In the genomic region with DNA sequence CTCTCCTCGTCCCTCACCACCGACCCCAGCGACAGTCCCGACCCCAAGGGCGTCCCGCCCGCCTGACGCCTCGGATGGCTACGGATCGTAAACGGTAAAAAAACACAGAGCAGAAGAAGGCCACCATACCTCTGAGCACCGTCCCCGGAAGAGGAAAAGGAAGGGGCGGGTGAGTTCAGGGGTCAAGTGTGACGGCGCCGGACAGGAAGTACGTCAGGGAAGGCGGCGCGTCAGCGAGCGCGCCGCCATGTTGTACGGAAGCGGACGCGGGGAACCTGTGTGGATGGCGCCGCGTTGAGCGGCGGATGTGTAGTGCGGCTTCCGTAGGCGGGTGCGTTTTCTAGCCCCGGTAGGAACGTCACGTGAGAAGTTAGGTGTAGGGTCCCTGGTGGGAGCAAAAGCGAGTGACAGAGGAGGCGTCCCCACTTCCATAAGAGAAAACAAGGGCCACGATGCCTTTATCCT, we compare ENCODE assay signal across 8 mouse cellular contexts. TPM values are rescaled to one million over a fixed set of nuclear protein-coding genes. Genes with fewer than 3 reads are reported as not detected.
DNase-seq lines count a peak whose midpoint lies in the region; ATAC-seq and TF ChIP-seq lines count a peak whose summit lies in the region.

Gene Rpl34, minus strand, starts transcription at position 210 of the 465 bp plus-strand sequence.

- peak; percentile 92 for DNase-seq in CH12.LX (ENCODE audit: extremely low read depth)
- DNase-seq in c-Kit-positive CD71-positive TER-119-negative erythroid progenitor cells, embryonic 14.5 days (ENCODE audit: low read depth): peak; percentile 85
- peak; percentile 96 for DNase-seq in forebrain, embryonic 11.5 days (ENCODE audit: low spot score)
- peak; percentile 95 for DNase-seq in kidney, postnatal 36 days
- DNase-seq in telencephalon, adult 2 months (ENCODE audit: low read depth, low spot score): peak; percentile 96

- peaks cover 35 to 39% of the 10 kb centered on the region in 2 experiments for H3K36me3 ChIP-seq in CH12.LX (replicated peaks in 1 of 2; ENCODE audit: control insufficient read depth in 1 of 2, insufficient read depth in 1 of 2, low read length in 1 of 2)
- peaks cover 25% of the 10 kb centered on the region; the same call in 1 of the 2 replicates for H3K36me3 ChIP-seq in forebrain, embryonic 11.5 days (ENCODE audit: control insufficient read depth, insufficient read depth, low read length)
- peaks cover 35% of the 10 kb centered on the region for H3K36me3 ChIP-seq in heart, embryonic 16.5 days (ENCODE audit: control insufficient read depth, insufficient read depth)
- H3K36me3 ChIP-seq in liver, embryonic 15.5 days (replicated peaks): peaks cover 38% of the 10 kb centered on the region
- peaks cover 36% of the 10 kb centered on the region for H3K36me3 ChIP-seq in neural tube, embryonic 12.5 days

- TF ChIP-seq RAD21 in CH12.LX (IDR thresholded peaks at IDR 0.05; ENCODE audit: low read depth, low read length): no peak

- TF ChIP-seq EP300 in CH12.LX (IDR thresholded peaks at IDR 0.05; ENCODE audit: low read length): no peak

- peak within 1 kb of the TSS; percentile 37 for H3K27ac ChIP-seq in CH12.LX (ENCODE audit: insufficient read depth, low read depth)
- peak within 1 kb of the TSS; percentile 80 for H3K27ac ChIP-seq in forebrain, embryonic 11.5 days (ENCODE audit: low read depth, low read length)
- peak within 1 kb of the TSS; percentile 83 for H3K27ac ChIP-seq in heart, embryonic 16.5 days (ENCODE audit: low read length)
- peak within 1 kb of the TSS; percentile 73 for H3K27ac ChIP-seq in liver, embryonic 15.5 days (replicated peaks)
- H3K27ac ChIP-seq in neural tube, embryonic 12.5 days: peak within 1 kb of the TSS; percentile 77

- H3K4me2 ChIP-seq in CH12.LX (ENCODE audit: insufficient read depth, low read depth, poor library complexity, severe bottlenecking): peak within 1 kb of the TSS; percentile 83
- H3K4me2 ChIP-seq in forebrain, embryonic 11.5 days (ENCODE audit: low read depth, low read length, severe bottlenecking): peak within 1 kb of the TSS; percentile 83
- peak within 1 kb of the TSS; percentile 94 for H3K4me2 ChIP-seq in heart, embryonic 16.5 days (ENCODE audit: low read depth, low read length)
- H3K4me2 ChIP-seq in liver, embryonic 15.5 days: peak within 1 kb of the TSS; percentile 82
- peak within 1 kb of the TSS; percentile 87 for H3K4me2 ChIP-seq in neural tube, embryonic 12.5 days (replicated peaks)

- peak; percentile 99 for ATAC-seq in forebrain, embryonic 11.5 days (replicated peaks; ENCODE audit: low FRiP score)
- ATAC-seq in heart, embryonic 16.5 days (replicated peaks; ENCODE audit: extremely low read depth, insufficient read depth, low FRiP score): peak; percentile 99
- peak; percentile 99 for ATAC-seq in liver, embryonic 15.5 days (ENCODE audit: insufficient read depth)
- ATAC-seq in neural tube, embryonic 12.5 days (ENCODE audit: low FRiP score, low read depth): peak; percentile 99

- in situ Hi-C loops in CH12.LX (cut with MboI; ENCODE audit: low pct_ligation_motif_present, low pct_unique_long_range_greater_than_20kb, low sequenced_read_pairs): loop anchor here (10.0 kb wide), 1 partner anchor 515 kb away; no protein-coding TSS in a partner anchor

- no peak for TF ChIP-seq CTCF in CH12.LX (conservative IDR thresholded peaks at IDR 0.05 in 1 of 2, IDR thresholded peaks at IDR 0.05 in 1 of 2; ENCODE audit: low read depth in 2 of 2, low read length in 2 of 2)

- H3K9me3 ChIP-seq in CH12.LX (replicated peaks; ENCODE audit: low read length): no peaks in the 10 kb centered on the region
- no peaks in the 10 kb centered on the region for H3K9me3 ChIP-seq in forebrain, embryonic 11.5 days (ENCODE audit: control insufficient read depth, low read length)
- H3K9me3 ChIP-seq in heart, embryonic 16.5 days (replicated peaks; ENCODE audit: control insufficient read depth, low read length): no peaks in the 10 kb centered on the region
- no peaks in the 10 kb centered on the region for H3K9me3 ChIP-seq in liver, embryonic 15.5 days (replicated peaks)
- no peaks in the 10 kb centered on the region for H3K9me3 ChIP-seq in neural tube, embryonic 12.5 days

- WGBS in forebrain, embryonic 11.5 days: 0% methylated on average over 45 of the region's 45 CpGs
- under 1% methylated on average over 45 of the region's 45 CpGs for WGBS in heart, embryonic 16.5 days
- WGBS in liver, embryonic 15.5 days (ENCODE audit: insufficient replicate concordance): under 1% methylated on average over 45 of the region's 45 CpGs
- under 1% methylated on average over 45 of the region's 45 CpGs for WGBS in neural tube, embryonic 12.5 days

- peak within 1 kb of the TSS; percentile 80 to 100 (median 88) for H3K4me3 ChIP-seq in CH12.LX (replicated peaks in 1 of 3; ENCODE audit: low read depth in 2 of 3, low read length in 2 of 3, poor library complexity in 1 of 3)
- H3K4me3 ChIP-seq in forebrain, embryonic 11.5 days (ENCODE audit: low read depth, low read length): peak within 1 kb of the TSS; percentile 97
- H3K4me3 ChIP-seq in heart, embryonic 16.5 days (ENCODE audit: low read length): peak within 1 kb of the TSS; percentile 95
- peak within 1 kb of the TSS; percentile 90 for H3K4me3 ChIP-seq in liver, embryonic 15.5 days (replicated peaks)
- peak within 1 kb of the TSS; percentile 94 for H3K4me3 ChIP-seq in neural tube, embryonic 12.5 days

- H3K27me3 ChIP-seq in CH12.LX (replicated peaks): no peaks in the 10 kb centered on the region
- H3K27me3 ChIP-seq in forebrain, embryonic 11.5 days (ENCODE audit: control insufficient read depth, insufficient read depth, low read length): no peaks in the 10 kb centered on the region
- no peaks in the 10 kb centered on the region for H3K27me3 ChIP-seq in heart, embryonic 16.5 days (ENCODE audit: control insufficient read depth, insufficient read depth, low read length)
- H3K27me3 ChIP-seq in liver, embryonic 15.5 days: peaks cover 10% of the 10 kb centered on the region
- no peaks in the 10 kb centered on the region for H3K27me3 ChIP-seq in neural tube, embryonic 12.5 days (replicated peaks)

- H3K79me2 ChIP-seq in CH12.LX (replicated peaks; ENCODE audit: control insufficient read depth, extremely low read depth, insufficient read depth, poor library complexity, severe bottlenecking): peaks cover 29% of the 10 kb centered on the region

- TF ChIP-seq POLR2A in CH12.LX (IDR thresholded peaks at IDR 0.05; ENCODE audit: low read depth, low read length): peak; percentile 96

- H3K9ac ChIP-seq in CH12.LX (ENCODE audit: insufficient read depth, low read depth): peak within 1 kb of the TSS; percentile 99
- H3K9ac ChIP-seq in forebrain, embryonic 11.5 days (ENCODE audit: low read length): peak within 1 kb of the TSS; percentile 95
- peak within 1 kb of the TSS; percentile 95 for H3K9ac ChIP-seq in heart, embryonic 16.5 days (ENCODE audit: low read length)
- peak within 1 kb of the TSS; percentile 92 for H3K9ac ChIP-seq in liver, embryonic 15.5 days
- peak within 1 kb of the TSS; percentile 97 for H3K9ac ChIP-seq in neural tube, embryonic 12.5 days

- dilution Hi-C loops in CH12.LX (cut with MboI; ENCODE audit: extremely low pct_ligation_motif_present, extremely low pct_unique_long_range_greater_than_20kb, low sequenced_read_pairs): no loop called here

- peaks cover 2 to 33% of the 10 kb centered on the region in 2 experiments; a peak in 3 of 4 replicates for H3K4me1 ChIP-seq in CH12.LX (ENCODE audit: control insufficient read depth in 1 of 2, insufficient read depth in 2 of 2)
- H3K4me1 ChIP-seq in forebrain, embryonic 11.5 days (replicated peaks; ENCODE audit: control insufficient read depth, insufficient read depth, low read length): peaks cover 11% of the 10 kb centered on the region
- H3K4me1 ChIP-seq in heart, embryonic 16.5 days (ENCODE audit: control insufficient read depth, insufficient read depth, low read length): peaks cover 20% of the 10 kb centered on the region
- H3K4me1 ChIP-seq in liver, embryonic 15.5 days (replicated peaks): peaks cover 30% of the 10 kb centered on the region
- peaks cover 11% of the 10 kb centered on the region for H3K4me1 ChIP-seq in neural tube, embryonic 12.5 days

TF ChIP-seq in CH12.LX, 34 proteins besides CTCF, POLR2A, EP300 and RAD21 (continues in another document):
- TF ChIP-seq SMC3 (IDR thresholded peaks at IDR 0.05; ENCODE audit: low read depth, low read length) (no peak), TCF12 (IDR thresholded peaks at IDR 0.05; ENCODE audit: low read depth, low read length) (peak; percentile 90; the same call in 1 of the 2 replicates), ZKSCAN1 (IDR thresholded peaks at IDR 0.05; ENCODE audit: borderline replicate concordance, low read depth, low read length) (no peak), UBTF (IDR thresholded peaks at IDR 0.05; ENCODE audit: low read depth, low read length) (no peak), ELF1 (IDR thresholded peaks at IDR 0.05; ENCODE audit: low read depth, low read length) (peak; percentile 98), ETS1 (conservative IDR thresholded peaks at IDR 0.05; ENCODE audit: low read depth, low read length) (0 out of 2 replicates have a peak, but pooled peaks have one; percentile 16), GABPA (IDR thresholded peaks at IDR 0.05; ENCODE audit: insufficient replicate concordance, low read depth, low read length) (peak; percentile 67; the same call in 1 of the 2 replicates), MYC (IDR thresholded peaks at IDR 0.05; ENCODE audit: low read depth, low read length) (no peak; the same call in none of the 2 replicates), CHD1 (IDR thresholded peaks at IDR 0.05; ENCODE audit: low read depth, low read length) (no peak), TBP (conservative IDR thresholded peaks at IDR 0.05; ENCODE audit: low read depth, low read length) (peak; percentile 89), JUN (IDR thresholded peaks at IDR 0.05; ENCODE audit: insufficient read depth, low read depth, low read length) (no peak), NRF1 (IDR thresholded peaks at IDR 0.05; ENCODE audit: low read depth, low read length) (peak; percentile 79), BHLHE40 (IDR thresholded peaks at IDR 0.05; ENCODE audit: low read depth, low read length) (peak; percentile 97), SIN3A (IDR thresholded peaks at IDR 0.05; ENCODE audit: low read length) (peak; percentile 56; the same call in 1 of the 2 replicates), E2F4 (IDR thresholded peaks at IDR 0.05; ENCODE audit: insufficient replicate concordance, low read depth, low read length) (no peak), MAZ (IDR thresholded peaks at IDR 0.05; ENCODE audit: low read depth, low read length) (no peak)

RNA-seq across cellular contexts. Expression of gene Rpl34, which starts in this region (rescaled TPM):
- 2,604 and 2,660 TPM in 2 replicates for total RNA-seq in CH12.LX (2012; rRNA removed)
- 3,001 and 3,052 TPM in 2 replicates for total RNA-seq in CH12.LX (2014; rRNA removed)
- polyA plus RNA-seq in CH12.LX (2012; ENCODE audit: insufficient read length, low read depth): 1,701 and 1,728 TPM in 2 replicates
- polyA plus RNA-seq in forebrain, embryonic 11.5 days (2014; fragmentation: Nextera tagmentation; extraction: Ambion mirVana): 687 and 743 TPM in 2 replicates
- 445 and 463 TPM in 2 replicates for polyA plus RNA-seq in heart, embryonic 16.5 days (2015; fragmentation: Nextera tagmentation; extraction: Ambion mirVana)
- 482 and 508 TPM in 2 replicates for polyA plus RNA-seq in liver, embryonic 15.5 days (2015; fragmentation: Nextera tagmentation; extraction: Ambion mirVana)
- polyA plus RNA-seq in neural tube, embryonic 12.5 days (2016; fragmentation: Nextera tagmentation; extraction: Ambion mirVana): 583 and 604 TPM in 2 replicates

Comparison
In these comparisons a context has a peak if more than half of its experiments do, and no peak if none do; other contexts are left out.
1. Peak in every context shown above with its lines: DNase-seq, ATAC-seq, H3K4me3 ChIP-seq and H3K27ac ChIP-seq.